Mouse (Mus musculus) hindbrain, embryonic 11.5 days (tissue): ENCODE data around the gene Slit3. TPM values are rescaled to one million over a fixed set of nuclear protein-coding genes. Genes with fewer than 3 reads are reported as not detected.
A peak's percentile ranks its signal among the peaks of the same experiment; 100 is the strongest.

ENCODE experiments used
- ATAC-seq: fragments of 200-750 bp; cut with Nextera tagmentation; 2 replicates; pipeline ENCODE4 v1.8.0; 2017; ENCODE audit warnings: mild to moderate bottlenecking, moderate TSS enrichment, moderate library complexity; ENCODE audit not compliant: low FRiP score
- DNase-seq: peaks from one replicate; pipeline ENCODE4 v3.0.0-alpha.2; 2015; ENCODE audit warnings: low spot score
- H3K27ac ChIP-seq: fragments of 300-500 bp; sonication (generic); 2 replicates; pipeline ENCODE4 v1.5.1; 2014; ENCODE audit warnings: mild to moderate bottlenecking, low read depth, low read length
- H3K27me3 ChIP-seq: fragments of 300-500 bp; sonication (generic); 2 replicates; pipeline ENCODE4 v1.6.1; 2014; ENCODE audit warnings: mild to moderate bottlenecking, low read length, moderate library complexity, mixed read lengths; ENCODE audit not compliant: control insufficient read depth, insufficient read depth
- H3K36me3 ChIP-seq: fragments of 300-500 bp; sonication (generic); 2 replicates; pipeline ENCODE4 v1.6.1; 2014; ENCODE audit warnings: mild to moderate bottlenecking, low read length, moderate library complexity, mixed read lengths; ENCODE audit not compliant: control insufficient read depth, insufficient read depth
- H3K4me1 ChIP-seq: fragments of 300-500 bp; sonication (generic); replicated peaks from 2 replicates; pipeline ENCODE4 v1.6.1; 2014; ENCODE audit warnings: low read length, mixed read lengths; ENCODE audit not compliant: control insufficient read depth, insufficient read depth
- H3K4me2 ChIP-seq: fragments of 300-500 bp; sonication (generic); replicated peaks from 2 replicates; pipeline ENCODE4 v1.6.1; 2014; ENCODE audit warnings: mild to moderate bottlenecking, low read depth, low read length
- H3K4me3 ChIP-seq: fragments of 300-500 bp; sonication (generic); 2 replicates; pipeline ENCODE4 v1.5.1; 2014; ENCODE audit warnings: low read depth, low read length
- H3K9ac ChIP-seq: fragments of 300-500 bp; sonication (generic); 2 replicates; pipeline ENCODE4 v1.6.1; 2014; ENCODE audit warnings: low read depth, low read length
- H3K9me3 ChIP-seq: fragments of 300-500 bp; sonication (generic); 2 replicates; pipeline ENCODE4 v1.6.1; 2016; ENCODE audit warnings: low read length; ENCODE audit not compliant: control insufficient read depth
- WGBS: fragments of 180-500 bp; shearing (Covaris S2); extraction: QIAGEN DNeasy Blood & Tissue Kit; methylation state at CpG from one replicate; pipeline ENCODE4 v1.1.7; 2014; 5-methylcytosine and 5-hydroxymethylcytosine counted together
- polyA plus RNA-seq: library from polyadenylated mRNA; unstranded; fragments of >200 nt; fragmentation: Nextera tagmentation; extraction: Ambion mirVana; gene quantifications from 2 replicates; pipeline ENCODE4 v1.2.1, GENCODE M21; 2014

Slit3 gene
- polyA plus RNA-seq, 1 experiment from 2014 or later = 39.3 TPM

DNA sequence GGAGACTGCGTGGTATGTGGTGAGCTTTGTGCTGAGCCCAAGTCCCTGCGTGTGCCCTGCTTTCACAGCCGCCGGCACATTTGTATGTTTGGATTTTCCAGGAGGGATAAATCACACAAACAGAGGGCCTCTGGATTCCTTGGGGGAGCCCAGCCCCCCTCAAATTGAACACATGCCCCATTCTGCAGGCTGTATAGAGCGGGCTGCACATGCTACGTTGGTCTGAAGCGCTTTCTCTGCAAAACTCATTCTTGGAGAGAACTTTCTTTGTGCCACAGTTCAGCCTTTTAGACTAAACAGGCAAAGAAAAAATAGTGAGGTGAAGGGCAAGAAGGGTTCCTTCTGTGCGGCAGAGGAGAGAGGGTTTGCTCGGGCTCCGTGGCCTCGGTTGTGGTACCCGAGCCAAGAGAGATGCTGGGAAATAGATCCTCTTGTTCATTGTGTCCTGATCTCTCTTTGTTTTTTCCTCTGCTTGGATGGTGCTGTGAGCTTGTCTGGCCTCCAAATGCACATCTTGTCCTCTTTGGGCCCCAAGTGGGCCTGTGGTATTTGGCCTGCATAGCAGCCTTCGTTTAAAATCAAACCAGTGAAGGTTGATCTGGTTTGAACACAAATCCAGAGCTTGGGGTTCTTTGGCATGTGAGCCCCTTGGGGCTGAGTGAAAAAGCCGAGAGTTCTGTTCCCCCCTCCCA is 295.5 kb downstream of the Slit3 start:
- no peaks in the 10 kb centered on the region for H3K9me3 ChIP-seq
- ATAC-seq (no peak), DNase-seq (no peak)
- 63% methylated on average over 14 of the region's 14 CpGs for WGBS
- H3K27ac ChIP-seq = peak overlapping the region; percentile 9; the same call in 1 of the 2 replicates
- H3K9ac ChIP-seq = no peak overlapping the region
- no peaks in the 10 kb centered on the region for H3K36me3 ChIP-seq
- H3K4me1 ChIP-seq = no peaks in the 10 kb centered on the region
- H3K4me2 ChIP-seq = no peak overlapping the region
- no peaks in the 10 kb centered on the region for H3K27me3 ChIP-seq
- H3K4me3 ChIP-seq = no peak overlapping the region

DNA sequence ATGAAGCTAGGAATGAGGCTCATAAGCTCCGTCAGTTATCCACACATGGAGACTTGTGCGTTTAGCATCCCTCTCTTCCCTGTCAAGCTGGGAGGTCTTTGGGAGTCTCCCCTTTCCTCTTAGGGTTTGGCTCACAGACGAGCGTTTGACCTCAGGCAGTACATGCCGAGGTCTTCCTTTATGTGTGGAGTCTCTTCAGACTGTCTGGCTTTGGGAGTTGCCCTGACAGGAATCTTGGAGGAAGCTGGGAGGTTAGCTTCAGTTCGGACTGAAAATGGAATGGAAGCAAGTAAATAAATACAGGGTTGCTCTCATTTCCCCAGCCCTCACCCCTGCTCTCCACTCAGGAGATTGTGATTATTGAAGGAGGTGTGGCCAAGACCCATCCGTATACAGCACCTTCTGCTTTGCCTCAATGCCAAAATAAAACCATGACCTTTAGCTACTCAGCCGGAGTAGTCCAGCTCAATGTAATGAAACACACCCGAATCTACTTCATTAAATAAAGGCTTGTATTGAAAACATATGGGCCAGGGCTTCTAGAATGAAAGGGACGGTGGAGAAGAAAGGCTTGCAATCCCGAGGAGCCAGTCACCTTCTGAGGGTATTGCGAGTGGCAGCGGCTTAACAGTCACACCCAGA is 297.0 kb downstream of the Slit3 start:
- WGBS = 65% methylated on average over 13 of the region's 13 CpGs
- no peak overlapping the region for H3K4me3 ChIP-seq
- DNase-seq = no peak
- ATAC-seq = no peak
- no peaks in the 10 kb centered on the region for H3K27me3 ChIP-seq
- H3K9me3 ChIP-seq = no peaks in the 10 kb centered on the region
- no peaks in the 10 kb centered on the region for H3K4me1 ChIP-seq
- H3K9ac ChIP-seq = no peak overlapping the region
- H3K27ac ChIP-seq = no peak overlapping the region
- H3K4me2 ChIP-seq = no peak overlapping the region
- no peaks in the 10 kb centered on the region for H3K36me3 ChIP-seq

DNA sequence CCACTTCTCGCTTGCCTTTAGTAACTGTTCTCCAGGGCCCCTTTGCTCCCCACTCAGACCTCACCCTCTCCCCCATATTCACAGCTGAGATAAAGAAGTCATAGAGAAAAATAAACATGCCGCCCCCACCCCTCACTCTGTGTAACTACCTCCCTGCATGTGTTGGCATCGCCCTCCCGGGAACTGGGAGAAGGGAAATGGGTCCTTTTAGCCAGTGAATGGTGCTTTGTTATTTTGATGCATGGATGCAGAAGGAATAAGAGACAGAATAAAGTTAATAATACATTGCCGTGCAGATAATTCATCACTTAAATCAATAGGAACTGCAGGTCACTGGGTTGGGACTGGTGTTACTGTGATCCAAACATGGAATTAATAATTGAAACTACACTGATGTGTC is 298.0 kb downstream of the Slit3 start:
- Histone ChIP-seq H3K36me3 (no peaks in the 10 kb centered on the region), H3K27ac (no peak overlapping the region), H3K4me3 (no peak overlapping the region), H3K27me3 (no peaks in the 10 kb centered on the region), H3K4me1 (no peaks in the 10 kb centered on the region), H3K4me2 (no peak overlapping the region), H3K9ac (no peak overlapping the region), H3K9me3 (no peaks in the 10 kb centered on the region)
- ATAC-seq (no peak), DNase-seq (no peak)
- WGBS = 66% methylated on average over 5 of the region's 5 CpGs

DNA sequence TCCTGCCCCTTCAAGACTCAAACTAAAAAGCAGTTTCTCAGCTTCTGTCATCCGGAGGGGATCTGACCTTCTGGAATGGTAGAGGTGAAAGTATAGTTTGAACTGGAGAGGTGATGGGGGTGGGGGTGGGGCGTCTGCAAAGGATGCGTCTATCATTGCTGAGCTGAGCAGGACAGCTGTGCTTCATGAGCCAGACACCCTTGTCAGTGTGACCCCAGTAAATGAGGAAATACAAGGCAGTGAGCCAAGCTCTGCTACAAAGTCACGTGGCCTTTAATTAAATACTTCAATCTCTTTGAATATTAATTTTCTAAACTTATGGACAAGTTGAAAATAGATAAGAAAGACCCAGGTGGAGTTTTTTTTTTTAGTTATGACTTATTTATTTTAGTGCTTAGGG is 300.7 kb downstream of the Slit3 start:
- WGBS = 61% methylated on average over 4 of the region's 4 CpGs
- H3K9ac ChIP-seq = no peak overlapping the region
- H3K4me1 ChIP-seq = no peaks in the 10 kb centered on the region
- H3K27me3 ChIP-seq = no peaks in the 10 kb centered on the region
- DNase-seq (no peak), ATAC-seq (no peak)
- no peak overlapping the region for H3K27ac ChIP-seq
- H3K4me3 ChIP-seq = no peak overlapping the region
- H3K36me3 ChIP-seq = no peaks in the 10 kb centered on the region
- H3K4me2 ChIP-seq = no peak overlapping the region
- H3K9me3 ChIP-seq = no peaks in the 10 kb centered on the region

DNA sequence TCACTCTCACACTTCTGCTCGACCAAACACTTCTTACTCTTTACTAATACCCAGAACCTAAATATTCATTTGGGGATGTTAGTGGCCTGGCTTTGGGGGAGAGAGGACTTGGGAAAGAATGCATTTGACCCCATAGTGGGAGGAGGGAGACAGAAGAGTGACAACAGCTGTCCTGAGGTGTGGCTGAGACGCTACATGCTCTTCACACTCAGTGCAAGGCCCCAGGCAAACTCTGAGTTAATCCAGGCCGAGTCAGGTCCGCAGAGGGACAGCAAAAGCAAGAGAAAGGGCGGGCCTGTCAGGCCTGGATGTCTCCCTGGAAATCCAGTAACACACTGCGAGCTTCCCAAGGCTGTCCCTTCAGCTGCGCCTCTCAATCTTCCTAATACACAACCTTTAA is 307.0 kb downstream of the Slit3 start:
- ATAC-seq = no peak

DNA sequence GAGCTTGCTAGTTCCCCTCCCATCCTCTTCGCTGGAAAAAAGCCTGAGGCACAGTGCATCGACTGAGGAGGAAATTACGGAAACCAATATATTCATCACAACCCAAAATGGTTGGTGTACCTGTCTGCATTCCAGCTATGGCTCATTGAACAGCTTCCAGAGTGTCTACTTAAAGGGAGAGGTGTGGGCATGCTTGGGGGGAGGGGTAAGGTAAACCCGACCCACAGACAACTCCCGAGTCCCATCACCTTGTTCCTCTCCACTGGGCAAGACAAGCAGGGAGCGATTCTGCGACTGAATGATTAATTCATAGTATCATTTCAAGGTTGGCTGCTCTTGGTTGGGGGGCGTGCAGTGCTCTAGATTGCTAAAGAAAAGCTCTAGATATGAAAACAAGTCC is 310.1 kb downstream of the Slit3 start:
- no peak for ATAC-seq
- no peak overlapping the region for H3K4me3 ChIP-seq
- no peaks in the 10 kb centered on the region for H3K36me3 ChIP-seq
- no peaks in the 10 kb centered on the region for H3K27me3 ChIP-seq
- H3K9me3 ChIP-seq = no peaks in the 10 kb centered on the region
- H3K27ac ChIP-seq = no peak overlapping the region
- H3K4me1 ChIP-seq = no peaks in the 10 kb centered on the region
- H3K9ac ChIP-seq = no peak overlapping the region
- WGBS = 76% methylated on average over 8 of the region's 8 CpGs
- H3K4me2 ChIP-seq = no peak overlapping the region
- DNase-seq = no peak

More for the DNA sequence above, 307.0 kb downstream of the Slit3 start:
- DNase-seq = no peak
- Histone ChIP-seq H3K4me3 (no peak overlapping the region), H3K36me3 (no peaks in the 10 kb centered on the region), H3K9ac (no peak overlapping the region), H3K27me3 (no peaks in the 10 kb centered on the region), H3K9me3 (no peaks in the 10 kb centered on the region), H3K4me1 (no peaks in the 10 kb centered on the region), H3K27ac (no peak overlapping the region), H3K4me2 (no peak overlapping the region)
- WGBS = 61% methylated on average over 7 of the region's 7 CpGs

DNA sequence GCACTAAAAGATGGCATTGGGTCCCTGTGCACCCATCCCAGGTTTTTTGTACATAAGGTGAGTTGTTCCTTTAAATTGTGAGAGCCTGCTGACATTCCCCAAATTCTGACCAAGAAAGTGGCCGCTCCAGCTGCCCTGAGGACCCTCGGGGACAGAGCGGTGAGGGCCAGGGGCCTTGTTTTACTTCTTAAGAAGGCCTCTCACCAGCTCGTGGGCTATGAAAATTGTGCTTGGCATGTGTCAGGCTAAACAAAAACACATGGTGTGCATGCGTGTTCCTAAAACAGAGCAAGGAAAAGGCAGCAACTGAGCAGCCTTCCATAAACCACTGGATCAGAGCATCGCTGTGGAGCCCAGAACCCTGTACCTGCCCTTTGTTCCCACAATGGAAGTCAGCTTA is 316.5 kb downstream of the Slit3 start:
- no peaks in the 10 kb centered on the region for H3K4me1 ChIP-seq
- 72% methylated on average over 6 of the region's 6 CpGs for WGBS
- ATAC-seq = no peak

DNA sequence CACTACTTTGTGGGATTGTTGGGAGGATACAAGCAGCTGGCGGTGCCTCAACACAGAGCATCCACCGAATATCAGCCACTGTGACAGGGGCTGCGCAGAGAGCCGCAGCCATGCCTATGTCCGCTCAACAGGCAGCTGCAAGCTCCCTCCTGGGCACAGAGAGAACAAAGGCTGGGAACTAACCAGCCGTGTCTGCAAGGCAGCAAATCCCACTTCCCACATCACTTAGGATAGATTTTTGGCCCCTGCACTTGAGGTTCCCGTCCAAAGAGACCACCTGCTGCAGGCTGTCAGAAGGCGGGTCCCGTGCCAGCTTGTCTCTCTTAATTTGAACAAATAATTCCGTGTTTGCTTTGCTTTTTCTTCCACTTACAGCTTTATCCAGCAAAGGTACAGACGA is 319.2 kb downstream of the Slit3 start:
- Histone ChIP-seq H3K36me3 (no peaks in the 10 kb centered on the region), H3K9ac (no peak overlapping the region), H3K9me3 (no peaks in the 10 kb centered on the region), H3K27me3 (no peaks in the 10 kb centered on the region), H3K4me1 (no peaks in the 10 kb centered on the region), H3K27ac (no peak overlapping the region), H3K4me3 (no peak overlapping the region), H3K4me2 (no peak overlapping the region)
- WGBS = 49% methylated on average over 11 of the region's 11 CpGs
- ATAC-seq = no peak
- no peak for DNase-seq

More for the DNA sequence above, 316.5 kb downstream of the Slit3 start:
- Histone ChIP-seq H3K36me3 (no peaks in the 10 kb centered on the region), H3K4me2 (no peak overlapping the region), H3K9me3 (no peaks in the 10 kb centered on the region), H3K9ac (no peak overlapping the region), H3K27ac (no peak overlapping the region), H3K4me3 (no peak overlapping the region), H3K27me3 (no peaks in the 10 kb centered on the region)
- DNase-seq = no peak

DNA sequence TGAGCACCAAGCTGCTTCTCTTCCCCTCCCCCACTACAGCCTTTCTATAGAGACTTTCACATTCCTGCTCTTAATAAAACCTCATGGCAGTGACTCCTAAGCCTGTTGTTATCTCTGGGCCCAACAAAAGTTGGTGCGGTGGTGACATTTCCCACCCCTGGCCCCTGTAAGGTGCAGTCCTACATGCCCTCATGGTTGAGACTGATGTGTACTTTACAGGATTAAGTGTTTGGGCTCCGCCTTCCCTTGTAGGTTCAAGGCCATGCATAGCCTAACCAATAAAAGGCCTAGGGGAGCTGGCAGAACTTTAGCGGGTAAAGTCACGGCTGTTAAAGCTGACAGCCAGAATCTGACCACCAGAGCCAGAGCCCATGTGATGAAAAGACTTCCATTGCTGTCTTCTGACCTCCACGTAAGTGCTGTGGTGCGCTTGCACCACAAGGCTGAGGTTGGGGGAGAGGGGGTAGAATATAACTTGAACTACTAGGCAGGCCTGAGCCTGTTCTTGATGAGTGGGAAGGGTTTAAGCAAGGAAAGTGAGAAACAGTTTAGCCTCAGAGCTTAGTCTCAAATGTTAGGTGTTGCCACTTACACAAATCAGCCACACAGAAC is 323.6 kb downstream of the Slit3 start:
- no peak overlapping the region for H3K27ac ChIP-seq
- WGBS = 70% methylated on average over 6 of the region's 6 CpGs
- no peak overlapping the region for H3K4me3 ChIP-seq
- H3K9me3 ChIP-seq = no peaks in the 10 kb centered on the region
- no peak for DNase-seq
- H3K36me3 ChIP-seq = no peaks in the 10 kb centered on the region
- no peaks in the 10 kb centered on the region for H3K27me3 ChIP-seq
- no peaks in the 10 kb centered on the region for H3K4me1 ChIP-seq
- H3K9ac ChIP-seq = no peak overlapping the region
- no peak overlapping the region for H3K4me2 ChIP-seq
- ATAC-seq = no peak
